Mouse (Mus musculus) myocyte (in vitro differentiated cells): Measurements from ENCODE around the gene Tbrg4. TPM values are rescaled to one million over a fixed set of nuclear protein-coding genes. Genes with fewer than 3 reads are reported as not detected.

ENCODE experiments used
- H3K27me3 ChIP-seq: one replicate; pipeline ENCODE4 v1.6.1; 2011; ENCODE audit not compliant: control insufficient read depth, insufficient read depth, insufficient read length
- H3K36me3 ChIP-seq: one replicate; pipeline ENCODE4 v1.6.1; 2011; ENCODE audit not compliant: control insufficient read depth, insufficient read depth
- H3K4me2 ChIP-seq: one replicate; pipeline ENCODE4 v1.6.1; 2011; ENCODE audit warnings: low read depth, control low read depth
- H3K4me3 ChIP-seq: one replicate; pipeline ENCODE4 v1.5.1; 2011; ENCODE audit warnings: mild to moderate bottlenecking, control low read depth, moderate library complexity
- H3K79me2 ChIP-seq: one replicate; pipeline ENCODE4 v1.6.1; 2011; ENCODE audit not compliant: control insufficient read depth, insufficient read depth
- H3ac ChIP-seq: one replicate; pipeline ENCODE4 v1.6.1; 2011; ENCODE audit not compliant: control insufficient read depth, insufficient read length
- CEBPB ChIP-seq: IDR thresholded peaks from 2 replicates; pipeline ENCODE4 v1.6.1; 2011; ENCODE audit warnings: mild to moderate bottlenecking, moderate library complexity; ENCODE audit not compliant: poor library complexity, insufficient read depth, severe bottlenecking
- E2F4 ChIP-seq: IDR thresholded peaks from one replicate; pipeline ENCODE4 v1.6.1; 2011; ENCODE audit warnings: mild to moderate bottlenecking, control low read depth, moderate library complexity; ENCODE audit not compliant: insufficient read depth
- MYOD1 ChIP-seq, 3 experiments: IDR thresholded peaks; one replicate each; pipeline ENCODE4 v1.6.1; 2011; ENCODE audit warnings: control low read depth in 2 of 3, low read depth in 2 of 3, mild to moderate bottlenecking in 2 of 3, moderate library complexity in 1 of 3; ENCODE audit not compliant: insufficient read length in 2 of 3, control insufficient read depth in 1 of 3
- MYOG ChIP-seq, 3 experiments: IDR thresholded peaks; one replicate each; pipeline ENCODE4 v1.6.1; 2011; ENCODE audit warnings: control low read depth in 2 of 3, low read depth in 2 of 3, mild to moderate bottlenecking in 2 of 3; ENCODE audit not compliant: insufficient read length in 2 of 3, control insufficient read depth in 1 of 3, insufficient read depth in 1 of 3
- POLR2A ChIP-seq: IDR thresholded peaks from one replicate; pipeline ENCODE4 v1.6.1; 2011; ENCODE audit warnings: low read depth, mild to moderate bottlenecking, control low read depth, moderate library complexity; ENCODE audit not compliant: insufficient read length
- POLR2AphosphoS2 ChIP-seq: IDR thresholded peaks from one replicate; pipeline ENCODE4 v1.6.1; 2011; ENCODE audit warnings: low read depth, control low read depth; ENCODE audit not compliant: insufficient read length
- REST ChIP-seq: IDR thresholded peaks from one replicate; pipeline ENCODE4 v1.6.1; 2011; ENCODE audit warnings: mild to moderate bottlenecking, control low read depth, moderate library complexity; ENCODE audit not compliant: insufficient read depth, insufficient read length
- TCF12 ChIP-seq: IDR thresholded peaks from one replicate; pipeline ENCODE4 v1.6.1; 2011; ENCODE audit warnings: mild to moderate bottlenecking, control low read depth; ENCODE audit not compliant: poor library complexity, insufficient read depth, severe bottlenecking
- TCF3 ChIP-seq: IDR thresholded peaks from one replicate; pipeline ENCODE4 v1.6.1; 2011; ENCODE audit warnings: low read depth, control low read depth; ENCODE audit not compliant: insufficient read length
- USF1 ChIP-seq: IDR thresholded peaks from one replicate; pipeline ENCODE4 v1.6.1; 2011; ENCODE audit warnings: low read depth, mild to moderate bottlenecking, control low read depth, moderate library complexity
- polyA plus RNA-seq: library from polyadenylated mRNA; unstranded; fragments of >200 nt; fragmentation: generic; extraction: Trizol; gene quantifications from one replicate; pipeline ENCODE4 v1.2.1, GENCODE M21; 2012; ENCODE audit warnings: missing spikeins

Tbrg4 gene
- polyA plus RNA-seq, 1 experiment, result 71.7 TPM

DNA sequence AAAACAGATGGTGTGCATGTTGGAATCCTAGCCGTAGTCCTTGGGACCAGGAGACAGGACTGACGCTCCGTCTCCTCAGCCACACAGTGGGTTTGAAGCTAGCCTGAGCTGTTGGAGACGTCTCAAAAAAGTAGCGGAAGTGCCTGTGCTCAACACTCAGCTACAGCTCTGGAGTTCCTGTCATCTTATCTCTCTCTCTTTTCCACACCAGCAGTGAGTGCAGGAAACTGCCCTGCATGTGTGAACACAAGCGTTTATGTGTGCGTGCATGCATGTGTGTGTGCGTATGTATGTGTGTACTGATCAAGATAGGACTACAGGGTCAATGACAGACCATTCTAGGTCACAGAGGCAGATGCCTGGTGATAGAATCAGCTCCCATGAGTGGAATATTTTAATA is 57.9 kb downstream of the Tbrg4 start:
- H3K36me3 ChIP-seq, result peaks cover 4% of the 10 kb centered on the region
- H3K4me3 ChIP-seq, result no peak overlapping the region
- no peaks in the 10 kb centered on the region for H3K27me3 ChIP-seq
- H3ac ChIP-seq, result no peak overlapping the region
- peaks cover 49% of the 10 kb centered on the region for H3K79me2 ChIP-seq
- no peak overlapping the region for H3K4me2 ChIP-seq
- TF ChIP-seq POLR2A (no peak), CEBPB (no peak)

DNA sequence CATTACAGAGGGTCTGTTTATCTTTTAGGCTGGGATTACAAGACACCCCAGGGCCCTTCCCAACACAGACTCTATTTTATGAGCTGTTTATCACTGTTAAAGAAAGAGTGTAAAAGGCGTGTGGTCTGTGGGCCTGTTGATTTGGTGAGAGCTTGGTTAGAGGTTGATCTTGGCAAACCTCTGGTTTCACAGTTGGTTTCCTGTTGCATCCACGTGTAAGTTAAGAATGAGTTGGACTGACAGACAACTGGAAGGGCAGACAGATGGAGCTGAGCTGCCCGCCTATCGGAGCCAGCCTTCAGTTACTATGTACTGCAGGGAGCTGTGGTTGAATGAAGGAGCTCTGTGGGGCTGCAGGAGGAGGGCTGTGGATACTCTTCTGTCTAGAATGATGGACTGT is 59.4 kb downstream of the Tbrg4 start:
- Histone ChIP-seq H3K79me2 (peaks cover 63% of the 10 kb centered on the region), H3ac (no peak overlapping the region), H3K27me3 (no peaks in the 10 kb centered on the region), H3K4me2 (no peak overlapping the region), H3K4me3 (no peak overlapping the region), H3K36me3 (peaks cover 4% of the 10 kb centered on the region)
- TF ChIP-seq POLR2A, result no peak
- TF ChIP-seq USF1, result no peak
- no peak for TF ChIP-seq E2F4
- TF ChIP-seq MYOD1 (IDR thresholded peaks at IDR 0.05; ENCODE audit: control insufficient read depth in 1 of 3, insufficient read length in 2 of 3, low read depth in 2 of 3), result no peak
- no peak for TF ChIP-seq POLR2AphosphoS2
- TF ChIP-seq REST, result no peak
- TF ChIP-seq TCF3, result no peak
- TF ChIP-seq MYOG (IDR thresholded peaks at IDR 0.05; ENCODE audit: control insufficient read depth in 1 of 3, insufficient read depth in 1 of 3, insufficient read length in 2 of 3, low read depth in 2 of 3), result no peak
- TF ChIP-seq TCF12, result no peak
- TF ChIP-seq CEBPB, result no peak

Other genes with a start within 250 kb of the Tbrg4 start
- gene Zmiz2, start 237.0 kb downstream of the Tbrg4 start, polyA plus RNA-seq, result 37.1 TPM
- 3,065 TPM for gene Ppia, start 210.6 kb downstream of the Tbrg4 start, polyA plus RNA-seq
- 175 TPM for gene H2afv, start 181.6 kb downstream of the Tbrg4 start, polyA plus RNA-seq
- 33.2 TPM for gene Purb, start 150.2 kb downstream of the Tbrg4 start, polyA plus RNA-seq
- 0.04 TPM for gene Myo1g, start 105.1 kb downstream of the Tbrg4 start, polyA plus RNA-seq
- gene Ccm2, start 79.2 kb downstream of the Tbrg4 start, polyA plus RNA-seq, result 66.0 TPM
- 1.00 TPM for gene Nacad, start 20.0 kb downstream of the Tbrg4 start, polyA plus RNA-seq
- gene Wap, start 12.6 kb upstream of the Tbrg4 start, polyA plus RNA-seq, result not detected
- gene Ramp3, start 32.5 kb upstream of the Tbrg4 start, polyA plus RNA-seq, result 0.19 TPM
- gene Gm11983, start 211.6 kb upstream of the Tbrg4 start, polyA plus RNA-seq, result not detected